Mouse (Mus musculus) myocyte (in vitro differentiated cells): ENCODE data around the gene Asic2.
"Not testable (repeated sequence)": the region's sequence is repeated elsewhere in the genome, so short reads cannot be mapped to it uniquely, and the experiment has no call there.

Experiments
- CEBPB ChIP-seq: IDR thresholded peaks from 2 replicates; pipeline ENCODE4 v1.6.1; 2011; ENCODE audit warnings: mild to moderate bottlenecking, moderate library complexity; ENCODE audit not compliant: poor library complexity, insufficient read depth, severe bottlenecking
- E2F4 ChIP-seq: IDR thresholded peaks from one replicate; pipeline ENCODE4 v1.6.1; 2011; ENCODE audit warnings: mild to moderate bottlenecking, control low read depth, moderate library complexity; ENCODE audit not compliant: insufficient read depth
- MAX ChIP-seq: IDR thresholded peaks from one replicate; pipeline ENCODE4 v1.6.1; 2011; ENCODE audit warnings: low read depth, mild to moderate bottlenecking, control low read depth
- MYOD1 ChIP-seq, 3 experiments: IDR thresholded peaks; one replicate each; pipeline ENCODE4 v1.6.1; 2011; ENCODE audit warnings: control low read depth in 2 of 3, low read depth in 2 of 3, mild to moderate bottlenecking in 2 of 3, moderate library complexity in 1 of 3; ENCODE audit not compliant: insufficient read length in 2 of 3, control insufficient read depth in 1 of 3
- MYOG ChIP-seq, 3 experiments: IDR thresholded peaks; one replicate each; pipeline ENCODE4 v1.6.1; 2011; ENCODE audit warnings: control low read depth in 2 of 3, low read depth in 2 of 3, mild to moderate bottlenecking in 2 of 3; ENCODE audit not compliant: insufficient read length in 2 of 3, control insufficient read depth in 1 of 3, insufficient read depth in 1 of 3
- POLR2A ChIP-seq: IDR thresholded peaks from one replicate; pipeline ENCODE4 v1.6.1; 2011; ENCODE audit warnings: low read depth, mild to moderate bottlenecking, control low read depth, moderate library complexity; ENCODE audit not compliant: insufficient read length
- POLR2AphosphoS2 ChIP-seq: IDR thresholded peaks from one replicate; pipeline ENCODE4 v1.6.1; 2011; ENCODE audit warnings: low read depth, control low read depth; ENCODE audit not compliant: insufficient read length
- SRF ChIP-seq: IDR thresholded peaks from one replicate; pipeline ENCODE4 v1.6.1; 2011; ENCODE audit warnings: low read depth; ENCODE audit not compliant: control insufficient read depth, insufficient read length
- TCF12 ChIP-seq: IDR thresholded peaks from one replicate; pipeline ENCODE4 v1.6.1; 2011; ENCODE audit warnings: mild to moderate bottlenecking, control low read depth; ENCODE audit not compliant: poor library complexity, insufficient read depth, severe bottlenecking
- TCF3 ChIP-seq: IDR thresholded peaks from one replicate; pipeline ENCODE4 v1.6.1; 2011; ENCODE audit warnings: low read depth, control low read depth; ENCODE audit not compliant: insufficient read length
- USF1 ChIP-seq: IDR thresholded peaks from one replicate; pipeline ENCODE4 v1.6.1; 2011; ENCODE audit warnings: low read depth, mild to moderate bottlenecking, control low read depth, moderate library complexity

DNA sequence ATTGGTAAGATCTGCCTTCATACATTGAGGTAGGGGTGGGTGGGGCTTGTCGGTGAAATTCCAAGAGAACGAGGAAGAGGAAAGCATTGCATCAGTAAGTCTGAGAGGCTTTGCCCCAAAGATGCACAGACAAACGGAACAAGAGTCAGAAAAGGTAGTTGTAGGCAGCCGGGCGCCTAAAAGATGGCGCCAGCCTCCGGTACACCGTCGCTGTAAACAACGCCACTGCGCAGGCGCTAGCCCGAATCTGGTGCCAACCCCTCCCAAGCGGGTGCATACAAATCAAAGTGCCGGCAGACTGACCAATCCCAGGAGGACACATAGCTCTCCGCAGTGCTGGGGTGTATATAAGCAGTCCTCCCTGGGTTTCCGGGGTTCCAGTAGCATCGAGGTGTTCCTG is 727.1 kb downstream of the Asic2 start:
- TF ChIP-seq USF1; POLR2AphosphoS2; POLR2A; MAX; MYOG (IDR thresholded peaks at IDR 0.05; ENCODE audit: control insufficient read depth in 1 of 3, insufficient read depth in 1 of 3, insufficient read length in 2 of 3, low read depth in 2 of 3); CEBPB; E2F4; TCF12; SRF; MYOD1 (IDR thresholded peaks at IDR 0.05; ENCODE audit: control insufficient read depth in 1 of 3, insufficient read length in 2 of 3, low read depth in 2 of 3); TCF3: not testable (repeated sequence)
